Mouse (Mus musculus): ENCODE data around the gene Slc44a1. TPM values are rescaled to one million over a fixed set of nuclear protein-coding genes. Genes with fewer than 3 reads are reported as not detected.

Slc44a1 gene
- 39.1 and 40.9 TPM in 2 replicates for polyA plus RNA-seq (2015; fragmentation: Nextera tagmentation; extraction: Ambion mirVana)

DNA sequence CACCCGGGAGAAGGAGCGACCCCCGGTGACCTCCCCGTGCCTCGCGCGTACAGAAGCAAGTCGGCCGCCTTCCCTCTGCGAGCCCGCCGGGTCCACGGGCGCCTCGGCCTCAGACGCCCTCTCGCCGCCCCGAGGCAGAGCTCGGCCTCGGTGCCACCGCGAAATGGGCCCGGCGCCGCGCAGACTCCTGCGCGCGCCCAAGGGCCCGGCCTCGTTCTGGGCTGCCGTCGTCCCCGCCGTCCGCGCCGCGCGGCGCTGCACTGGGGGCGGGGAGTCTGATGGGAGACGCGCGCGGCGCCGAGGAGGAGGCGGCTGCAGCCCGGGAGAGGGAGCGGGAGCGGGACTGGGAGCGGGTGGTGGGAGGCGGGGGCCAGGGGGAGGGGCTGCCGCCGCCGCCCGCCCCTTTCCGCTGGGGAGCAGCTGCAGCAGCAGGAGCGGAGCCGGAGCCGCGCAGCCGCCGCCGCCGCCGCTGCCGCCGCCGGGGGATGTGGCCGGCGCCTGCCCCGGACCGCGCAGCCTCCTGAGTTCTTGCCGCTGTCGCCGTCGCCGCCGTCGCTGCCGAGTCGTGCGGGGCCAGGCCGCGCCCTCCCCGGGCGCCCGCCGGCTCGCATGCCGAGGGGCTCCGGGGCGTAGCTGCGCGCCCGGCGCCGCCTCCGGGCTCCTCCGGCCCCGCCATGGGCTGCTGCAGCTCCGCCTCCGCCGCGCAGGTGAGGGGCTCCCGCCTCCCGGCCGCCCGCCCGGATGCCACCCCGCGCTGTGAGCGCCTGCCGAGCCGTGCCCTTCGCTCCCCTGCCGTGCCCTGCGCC is at the start of gene Slc44a1:
Gene Slc44a1 (plus strand): TSS at position 404 of the 806 bp plus-strand sequence.
- peak; percentile 98 for ATAC-seq (ENCODE audit: borderline replicate concordance, extremely low read depth, low FRiP score, low TSS enrichment)
- under 1% methylated on average over 104 of the region's 122 CpGs for WGBS
- peak within 1 kb of the TSS; percentile 90 for H3K27ac ChIP-seq

DNA sequence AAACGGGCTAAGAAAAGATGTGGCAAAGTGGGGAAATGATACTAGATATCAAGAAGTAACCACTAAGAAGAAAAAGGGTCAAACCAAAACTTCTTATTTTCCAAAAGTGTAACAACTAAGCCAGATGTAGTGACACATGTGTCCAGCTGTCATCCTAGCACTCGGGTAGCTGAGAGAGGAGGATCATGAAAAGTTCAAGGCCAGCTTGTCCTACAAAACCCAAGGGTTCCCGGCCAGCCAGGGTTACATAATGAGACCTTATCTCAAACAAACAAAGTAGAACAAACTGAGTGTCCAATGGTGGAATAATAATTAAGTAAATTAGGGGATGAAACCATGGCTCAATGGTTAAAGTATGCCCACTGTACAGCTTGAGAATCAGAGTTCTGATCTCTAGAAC is 45.2 kb upstream of the Slc44a1 start:
- H3K9ac ChIP-seq: no peak overlapping the region
- H3K36me3 ChIP-seq: no peaks in the 10 kb centered on the region
- no peaks in the 10 kb centered on the region for H3K27me3 ChIP-seq
- H3K4me3 ChIP-seq: no peak overlapping the region
- no peaks in the 10 kb centered on the region for H3K9me3 ChIP-seq
- no peak for ATAC-seq (ENCODE audit: borderline replicate concordance, extremely low read depth, low FRiP score, low TSS enrichment)
- H3K4me2 ChIP-seq: no peak overlapping the region
- H3K27ac ChIP-seq: no peak overlapping the region
- H3K4me1 ChIP-seq: peaks cover 16% of the 10 kb centered on the region
- 36% methylated on average over 3 of the region's 3 CpGs for whole genome bisulfite sequencing

More for the DNA sequence above, at the start of gene Slc44a1:
- Histone ChIP-seq H3K4me2 (peak within 1 kb of the TSS; percentile 93), H3K27me3 (no peaks in the 10 kb centered on the region), H3K4me3 (peak within 1 kb of the TSS; percentile 91), H3K9me3 (no peaks in the 10 kb centered on the region), H3K4me1 (peaks cover 24% of the 10 kb centered on the region), H3K36me3 (no peaks in the 10 kb centered on the region), H3K9ac (peak within 1 kb of the TSS; percentile 72)

DNA sequence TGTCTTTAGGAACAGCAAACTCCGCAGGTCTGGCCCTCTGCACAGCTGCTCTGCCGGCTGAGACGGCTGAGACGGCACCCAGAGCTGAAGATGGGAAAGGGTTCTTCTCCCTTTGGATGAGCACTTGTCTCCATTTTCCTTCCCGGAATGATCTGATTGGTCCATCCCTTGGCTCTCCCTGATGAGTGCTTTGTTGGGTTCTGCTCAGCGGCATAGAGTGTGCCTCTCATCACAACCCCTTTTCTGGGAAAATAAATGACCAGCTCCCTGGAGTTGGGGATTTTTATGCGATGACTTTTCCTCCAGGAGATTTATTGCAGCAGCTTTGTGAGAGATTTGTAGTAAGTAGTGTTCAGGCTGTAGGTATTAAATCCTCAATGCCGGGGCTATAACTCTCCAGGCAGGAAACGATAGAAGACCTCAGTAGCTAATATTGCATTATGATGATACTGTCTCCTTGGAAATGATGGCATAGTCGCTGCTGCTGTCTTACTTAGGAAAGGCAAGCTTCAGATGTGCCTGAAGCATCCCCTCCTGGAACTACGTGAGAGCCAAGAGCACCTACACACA is 43.5 kb upstream of the Slc44a1 start:
- H3K27me3 ChIP-seq: no peaks in the 10 kb centered on the region
- ATAC-seq (ENCODE audit: borderline replicate concordance, extremely low read depth, low FRiP score, low TSS enrichment): no peak
- H3K4me3 ChIP-seq: no peak overlapping the region
- no peaks in the 10 kb centered on the region for H3K9me3 ChIP-seq
- no peak overlapping the region for H3K9ac ChIP-seq
- H3K4me2 ChIP-seq: no peak overlapping the region
- no peaks in the 10 kb centered on the region for H3K36me3 ChIP-seq
- H3K27ac ChIP-seq: no peak overlapping the region
- 66% methylated on average over 11 of the region's 11 CpGs for WGBS
- peaks cover 16% of the 10 kb centered on the region for H3K4me1 ChIP-seq

DNA sequence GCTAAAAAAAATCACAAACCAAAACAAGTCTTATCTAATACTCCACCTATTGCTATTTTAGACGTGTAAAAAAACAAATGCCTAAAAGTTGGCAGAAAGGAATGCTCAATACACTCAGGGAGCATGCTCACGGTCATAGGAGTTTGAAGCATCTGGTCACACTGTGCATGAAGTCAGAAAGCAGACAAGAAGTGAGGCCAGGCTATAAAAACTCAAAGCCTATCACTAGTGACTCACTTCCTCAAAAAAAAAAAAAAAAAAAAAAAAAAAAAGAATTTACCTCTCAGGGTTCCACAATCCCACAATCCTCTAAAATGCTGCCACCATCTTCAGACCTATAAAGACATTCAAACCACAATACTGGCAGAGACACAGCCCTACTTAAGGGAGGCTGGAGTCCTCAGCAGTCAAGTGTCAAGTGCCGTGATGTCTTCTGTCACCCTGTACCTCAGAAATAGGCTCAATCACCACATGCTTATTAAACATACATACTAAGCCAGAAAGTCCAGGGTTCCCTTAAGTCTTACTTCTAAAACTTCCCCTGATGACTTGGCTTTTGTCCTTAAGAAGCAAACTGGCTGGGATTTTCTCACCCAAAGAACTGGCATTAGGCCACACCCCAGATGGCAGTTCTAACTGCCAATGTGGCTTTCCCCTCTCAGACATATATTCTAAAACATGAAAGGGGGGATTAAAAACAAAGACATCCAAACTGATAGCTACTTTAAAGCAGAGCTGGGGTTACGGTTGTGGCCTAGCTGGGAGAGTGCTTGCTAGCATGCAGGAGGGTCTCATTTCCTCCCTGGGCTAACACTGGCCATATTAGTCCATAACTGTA is 42.7 kb upstream of the Slc44a1 start:
- Histone ChIP-seq H3K4me1 (peaks cover 16% of the 10 kb centered on the region), H3K4me2 (no peak overlapping the region), H3K27me3 (no peaks in the 10 kb centered on the region), H3K27ac (peak overlapping the region; percentile 24; the same call in 1 of the 2 replicates), H3K9me3 (no peaks in the 10 kb centered on the region), H3K36me3 (no peaks in the 10 kb centered on the region), H3K4me3 (no peak overlapping the region), H3K9ac (no peak overlapping the region)
- 41% methylated on average over 4 of the region's 4 CpGs for WGBS
- no peak for ATAC-seq (ENCODE audit: borderline replicate concordance, extremely low read depth, low FRiP score, low TSS enrichment)

DNA sequence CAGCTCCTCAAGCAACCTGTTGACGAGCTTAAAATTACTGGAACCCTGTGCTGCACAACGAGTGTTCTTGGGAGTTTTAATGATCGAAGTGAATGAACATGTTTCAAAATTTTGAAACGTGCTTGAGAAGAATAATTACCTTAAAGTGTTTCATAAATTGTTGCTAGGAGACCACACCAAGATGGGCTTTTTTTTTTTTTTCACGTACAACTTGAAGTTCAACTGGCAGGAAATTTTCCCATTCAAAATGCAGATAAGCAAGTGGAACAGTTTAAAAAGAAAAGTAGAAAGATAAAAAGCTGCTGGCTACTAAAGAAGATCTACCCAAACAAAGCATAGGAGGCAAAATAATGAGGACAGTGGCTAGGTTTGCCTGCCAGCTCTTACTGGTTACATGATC is 41.7 kb upstream of the Slc44a1 start:
- Histone ChIP-seq H3K9ac (no peak overlapping the region), H3K4me2 (no peak overlapping the region), H3K9me3 (no peaks in the 10 kb centered on the region), H3K36me3 (no peaks in the 10 kb centered on the region), H3K4me1 (peaks cover 16% of the 10 kb centered on the region), H3K27ac (0 out of 2 replicates have a peak overlapping the region, but pooled peaks have one; percentile 24), H3K27me3 (no peaks in the 10 kb centered on the region), H3K4me3 (no peak overlapping the region)
- 25% methylated on average over 5 of the region's 5 CpGs for WGBS
- ATAC-seq (ENCODE audit: borderline replicate concordance, extremely low read depth, low FRiP score, low TSS enrichment): no peak

DNA sequence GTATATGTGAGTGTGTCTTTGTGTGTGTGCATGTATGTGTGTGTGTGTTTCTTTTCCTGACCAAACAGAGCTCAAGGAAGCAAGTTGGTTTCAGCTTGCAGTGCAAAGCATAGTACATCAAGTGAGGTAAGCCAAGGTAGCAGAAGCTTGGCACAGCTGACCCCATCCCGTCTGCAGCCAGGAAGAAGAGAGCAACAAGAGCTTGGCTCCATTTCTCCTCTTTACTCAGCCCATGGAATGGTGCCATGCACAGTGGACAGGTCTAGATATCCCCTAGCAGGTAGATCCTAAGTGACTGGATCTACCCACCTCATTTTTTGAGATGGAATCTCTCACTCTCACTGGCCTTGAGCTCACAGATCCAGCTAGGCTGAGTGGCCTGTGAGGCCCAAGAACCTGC is 40.8 kb upstream of the Slc44a1 start:
- H3K36me3 ChIP-seq: no peaks in the 10 kb centered on the region
- no peak for ATAC-seq (ENCODE audit: borderline replicate concordance, extremely low read depth, low FRiP score, low TSS enrichment)
- peaks cover 16% of the 10 kb centered on the region for H3K4me1 ChIP-seq
- H3K27ac ChIP-seq: no peak overlapping the region
- no peak overlapping the region for H3K4me3 ChIP-seq
- H3K27me3 ChIP-seq: no peaks in the 10 kb centered on the region
- H3K9me3 ChIP-seq: no peaks in the 10 kb centered on the region
- no peak overlapping the region for H3K9ac ChIP-seq
- WGBS: 83% methylated on average over 1 of the region's 1 CpGs
- H3K4me2 ChIP-seq: no peak overlapping the region

DNA sequence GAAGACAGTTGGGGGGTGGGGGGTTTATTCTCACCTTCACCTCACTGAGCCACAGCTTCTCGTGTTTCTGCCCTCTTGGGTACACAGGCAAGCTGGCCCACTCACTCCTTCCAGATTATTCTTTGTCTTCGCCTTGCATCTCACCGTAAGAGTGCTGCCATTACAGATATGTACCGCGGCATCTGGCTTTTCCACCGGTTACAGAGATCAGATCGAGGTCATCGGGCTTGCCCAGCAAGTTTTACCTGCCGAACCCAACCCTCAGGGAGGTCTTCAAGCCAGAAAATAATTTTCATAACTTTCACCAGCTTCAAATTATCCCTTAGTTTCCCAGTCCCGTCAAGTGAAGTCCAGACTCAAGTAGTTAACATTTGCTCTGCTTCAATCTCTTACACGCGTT is 36.8 kb upstream of the Slc44a1 start:
- WGBS: 88% methylated on average over 12 of the region's 12 CpGs
- H3K36me3 ChIP-seq: no peaks in the 10 kb centered on the region
- H3K4me2 ChIP-seq: no peak overlapping the region
- no peaks in the 10 kb centered on the region for H3K9me3 ChIP-seq
- no peaks in the 10 kb centered on the region for H3K27me3 ChIP-seq
- no peak for ATAC-seq (ENCODE audit: borderline replicate concordance, extremely low read depth, low FRiP score, low TSS enrichment)
- H3K27ac ChIP-seq: no peak overlapping the region
- H3K4me3 ChIP-seq: no peak overlapping the region
- H3K9ac ChIP-seq: no peak overlapping the region
- H3K4me1 ChIP-seq: peaks cover 4% of the 10 kb centered on the region; the same call in 1 of the 2 replicates

DNA sequence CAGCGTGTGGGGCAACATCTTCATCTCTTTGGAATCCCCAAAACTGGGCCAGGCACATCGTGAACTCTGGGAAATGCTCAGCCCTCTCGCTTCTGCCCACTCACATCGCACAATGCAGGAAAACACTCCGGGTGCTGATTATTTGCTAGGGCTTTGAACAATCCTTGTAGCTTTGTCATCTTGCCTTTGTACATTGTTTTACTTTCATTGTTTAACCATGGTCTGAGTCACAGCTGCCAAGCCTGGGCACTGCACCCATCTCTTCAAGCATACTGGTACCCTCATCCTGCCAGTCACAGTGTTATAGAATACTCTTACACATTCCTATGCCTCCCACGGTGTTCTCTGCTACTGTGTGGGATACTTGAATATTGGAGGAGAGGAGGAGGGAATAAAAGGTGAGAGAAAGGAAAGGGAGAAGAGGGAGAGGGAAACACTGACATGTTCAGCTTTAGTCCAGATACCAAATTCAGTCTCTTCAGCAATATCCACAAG is 35.7 kb upstream of the Slc44a1 start:
- no peak for ATAC-seq (ENCODE audit: borderline replicate concordance, extremely low read depth, low FRiP score, low TSS enrichment)
- Histone ChIP-seq H3K9me3 (no peaks in the 10 kb centered on the region), H3K27me3 (no peaks in the 10 kb centered on the region), H3K4me2 (no peak overlapping the region), H3K9ac (no peak overlapping the region), H3K4me3 (no peak overlapping the region), H3K36me3 (no peaks in the 10 kb centered on the region), H3K4me1 (no peaks in the 10 kb centered on the region), H3K27ac (no peak overlapping the region)
- 83% methylated on average over 6 of the region's 6 CpGs for WGBS

DNA sequence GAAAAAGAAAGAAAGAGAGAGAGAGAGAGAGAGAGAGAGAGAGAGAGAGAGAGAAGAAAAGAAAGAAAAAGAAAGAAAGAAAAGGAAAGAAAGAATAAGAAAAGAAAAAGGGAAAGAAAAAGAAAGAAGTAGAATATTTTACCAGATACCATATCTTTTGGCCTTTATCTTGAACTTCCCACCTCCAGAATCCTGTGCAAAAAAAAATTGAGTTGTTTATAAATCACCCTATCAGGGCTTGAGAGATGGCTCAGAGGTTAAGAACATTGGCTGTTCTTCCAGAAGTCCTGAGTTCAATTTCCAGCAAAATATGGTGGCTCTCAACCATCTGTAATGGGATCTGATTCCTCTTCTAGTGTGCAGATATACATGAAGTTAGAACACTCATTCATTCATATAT is 33.3 kb upstream of the Slc44a1 start:
- Histone ChIP-seq H3K4me1 (0 out of 2 replicates have a peak, but pooled peaks cover 5% of the 10 kb centered on the region), H3K36me3 (no peaks in the 10 kb centered on the region), H3K27me3 (no peaks in the 10 kb centered on the region), H3K9me3 (no peaks in the 10 kb centered on the region), H3K9ac (no peak overlapping the region), H3K27ac (no peak overlapping the region), H3K4me3 (no peak overlapping the region), H3K4me2 (no peak overlapping the region)
- ATAC-seq (ENCODE audit: borderline replicate concordance, extremely low read depth, low FRiP score, low TSS enrichment): no peak

DNA sequence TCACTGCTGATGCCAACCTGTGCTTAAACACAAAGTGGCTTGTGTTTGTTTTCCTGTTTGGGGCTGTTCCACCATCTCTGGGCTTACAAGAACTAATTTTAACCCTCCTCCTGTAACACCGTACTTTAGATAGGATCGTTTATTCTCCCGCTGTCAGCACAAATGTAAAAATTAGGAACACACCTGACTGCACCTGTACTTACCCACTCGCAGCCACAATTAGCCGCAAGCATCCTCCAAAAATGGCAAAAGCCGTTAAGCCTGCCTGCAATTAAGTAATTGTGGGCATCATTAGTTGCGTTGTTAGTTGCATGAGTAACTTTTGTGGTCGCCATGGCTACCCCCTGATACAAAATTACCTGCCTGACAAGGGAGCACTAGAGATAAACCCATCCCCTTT is 31.4 kb upstream of the Slc44a1 start:
- WGBS: 69% methylated on average over 8 of the region's 8 CpGs
- Histone ChIP-seq H3K4me1 (0 out of 2 replicates have a peak, but pooled peaks cover 5% of the 10 kb centered on the region), H3K4me3 (no peak overlapping the region)

DNA sequence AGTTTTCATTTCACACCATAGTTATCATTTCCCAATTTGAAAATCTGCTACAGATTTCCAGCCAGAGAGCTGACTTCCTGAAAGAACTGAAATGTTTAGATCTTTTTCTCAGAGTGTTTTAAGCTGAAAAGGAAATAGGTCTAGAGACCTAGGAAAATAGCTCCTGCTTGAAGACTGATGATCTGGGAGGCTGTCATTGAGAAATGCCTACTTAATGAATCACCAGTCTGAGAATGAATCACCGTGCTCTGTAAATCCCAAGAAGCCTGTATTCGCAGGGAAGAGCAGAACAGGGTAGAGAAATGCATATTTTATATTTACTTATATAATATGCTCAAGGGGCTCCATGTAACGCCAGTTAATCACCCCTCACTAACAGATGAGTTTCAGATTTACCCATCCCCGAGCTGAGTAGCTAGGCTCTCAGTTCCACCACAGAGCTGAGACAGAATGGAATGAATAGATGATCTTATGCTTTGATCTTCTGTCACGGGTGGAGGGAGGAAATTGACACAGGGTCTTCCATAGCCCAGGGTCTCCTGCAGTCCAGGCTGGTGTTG is 30.6 kb upstream of the Slc44a1 start:
- ATAC-seq (ENCODE audit: borderline replicate concordance, extremely low read depth, low FRiP score, low TSS enrichment): no peak
- H3K4me3 ChIP-seq: no peak overlapping the region
- H3K4me1 ChIP-seq: 0 out of 2 replicates have a peak, but pooled peaks cover 5% of the 10 kb centered on the region
- H3K9me3 ChIP-seq: no peaks in the 10 kb centered on the region
- WGBS: 11% methylated on average over 5 of the region's 5 CpGs
- no peak overlapping the region for H3K9ac ChIP-seq
- no peaks in the 10 kb centered on the region for H3K27me3 ChIP-seq
- H3K36me3 ChIP-seq: no peaks in the 10 kb centered on the region
- H3K4me2 ChIP-seq: no peak overlapping the region
- no peak overlapping the region for H3K27ac ChIP-seq

More for the DNA sequence above, 31.4 kb upstream of the Slc44a1 start:
- ATAC-seq (ENCODE audit: borderline replicate concordance, extremely low read depth, low FRiP score, low TSS enrichment): no peak
- Histone ChIP-seq H3K27ac (no peak overlapping the region), H3K9ac (no peak overlapping the region), H3K36me3 (no peaks in the 10 kb centered on the region), H3K4me2 (no peak overlapping the region), H3K9me3 (no peaks in the 10 kb centered on the region), H3K27me3 (no peaks in the 10 kb centered on the region)
